Mouse (Mus musculus): Measurements from ENCODE around the gene Inpp5a. TPM values are rescaled to one million over a fixed set of nuclear protein-coding genes. Genes with fewer than 3 reads are reported as not detected.
"Not testable (repeated sequence)": the region's sequence is repeated elsewhere in the genome, so short reads cannot be mapped to it uniquely, and the experiment has no call there.

Inpp5a gene
- polyA plus RNA-seq, 1 experiment from 2014 or later = 96.3 TPM

GRCm38 (mm10) chr7:139434931-139435330 is 46.0 kb downstream of the Inpp5a start:
- H3K4me2 ChIP-seq; H3K9ac ChIP-seq; H3K27me3 ChIP-seq (replicated peaks); H3K36me3 ChIP-seq; ATAC-seq (ENCODE audit: insufficient number of reproducible peaks, low FRiP score); H3K9me3 ChIP-seq (replicated peaks); H3K4me3 ChIP-seq: not testable (repeated sequence)
- WGBS = 86% methylated on average over 2 of the region's 2 CpGs
- H3K27ac ChIP-seq (ENCODE audit: poor library complexity, severe bottlenecking) = peak overlapping the region; percentile 87
- peaks cover 62% of the 10 kb centered on the region for H3K4me1 ChIP-seq (replicated peaks)

GRCm38 (mm10) chr7:139435749-139436148 is 46.8 kb downstream of the Inpp5a start:
- Histone ChIP-seq H3K4me2 (no peak overlapping the region), H3K4me3 (no peak overlapping the region), H3K27me3 (replicated peaks) (no peaks in the 10 kb centered on the region), H3K4me1 (replicated peaks) (peaks cover 70% of the 10 kb centered on the region), H3K9ac (no peak overlapping the region), H3K27ac (ENCODE audit: poor library complexity, severe bottlenecking) (no peak overlapping the region; the same call in 1 of the 2 replicates), H3K9me3 (replicated peaks) (peaks cover 3% of the 10 kb centered on the region; the same call in 1 of the 2 replicates), H3K36me3 (no peaks in the 10 kb centered on the region)
- no peak for ATAC-seq (ENCODE audit: insufficient number of reproducible peaks, low FRiP score)

- Histone ChIP-seq H3K9ac (no peak overlapping the region), H3K36me3 (no peaks in the 10 kb centered on the region), H3K27me3 (replicated peaks) (no peaks in the 10 kb centered on the region), H3K9me3 (replicated peaks) (no peaks in the 10 kb centered on the region), H3K4me1 (replicated peaks) (peaks cover 82% of the 10 kb centered on the region), H3K4me3 (no peak overlapping the region), H3K27ac (ENCODE audit: poor library complexity, severe bottlenecking) (no peak overlapping the region), H3K4me2 (no peak overlapping the region)
- ATAC-seq (ENCODE audit: insufficient number of reproducible peaks, low FRiP score) = no peak
- 81% methylated on average over 7 of the region's 7 CpGs for WGBS
Measured at GRCm38 (mm10) chr7:139436951-139437350, 48.0 kb downstream of the Inpp5a start.

- H3K36me3 ChIP-seq = no peaks in the 10 kb centered on the region
- H3K9ac ChIP-seq = no peak overlapping the region
- H3K4me3 ChIP-seq = no peak overlapping the region
- no peaks in the 10 kb centered on the region for H3K9me3 ChIP-seq (replicated peaks)
- no peak for ATAC-seq (ENCODE audit: insufficient number of reproducible peaks, low FRiP score)
- 56% methylated on average over 5 of the region's 5 CpGs for WGBS
- H3K4me1 ChIP-seq (replicated peaks) = peaks cover 87% of the 10 kb centered on the region
- no peaks in the 10 kb centered on the region for H3K27me3 ChIP-seq (replicated peaks)
- no peak overlapping the region for H3K4me2 ChIP-seq
- H3K27ac ChIP-seq (ENCODE audit: poor library complexity, severe bottlenecking) = no peak overlapping the region
Measured at GRCm38 (mm10) chr7:139437471-139437870, 48.6 kb downstream of the Inpp5a start.

GRCm38 (mm10) chr7:139437926-139438600 is 49.2 kb downstream of the Inpp5a start:
- Histone ChIP-seq H3K4me1 (replicated peaks) (peaks cover 89% of the 10 kb centered on the region), H3K4me3 (no peak overlapping the region), H3K36me3 (no peaks in the 10 kb centered on the region), H3K27me3 (replicated peaks) (no peaks in the 10 kb centered on the region), H3K9me3 (replicated peaks) (no peaks in the 10 kb centered on the region), H3K9ac (no peak overlapping the region), H3K4me2 (no peak overlapping the region), H3K27ac (ENCODE audit: poor library complexity, severe bottlenecking) (no peak overlapping the region)
- WGBS = 55% methylated on average over 9 of the region's 9 CpGs
- ATAC-seq (ENCODE audit: insufficient number of reproducible peaks, low FRiP score) = no peak

- Histone ChIP-seq H3K4me3 (no peak overlapping the region), H3K27me3 (replicated peaks) (no peaks in the 10 kb centered on the region), H3K4me2 (no peak overlapping the region), H3K9ac (no peak overlapping the region), H3K27ac (ENCODE audit: poor library complexity, severe bottlenecking) (no peak overlapping the region), H3K36me3 (no peaks in the 10 kb centered on the region), H3K9me3 (replicated peaks) (no peaks in the 10 kb centered on the region), H3K4me1 (replicated peaks) (peaks cover 87% of the 10 kb centered on the region)
- WGBS = 70% methylated on average over 4 of the region's 4 CpGs
- no peak for ATAC-seq (ENCODE audit: insufficient number of reproducible peaks, low FRiP score)
Measured at GRCm38 (mm10) chr7:139438601-139438945, 49.7 kb downstream of the Inpp5a start.

GRCm38 (mm10) chr7:139439031-139439430 is 50.1 kb downstream of the Inpp5a start:
- WGBS = 64% methylated on average over 3 of the region's 3 CpGs

GRCm38 (mm10) chr7:139439922-139440895 is 51.3 kb downstream of the Inpp5a start:
- no peak overlapping the region; the same call in 1 of the 2 replicates for H3K27ac ChIP-seq (ENCODE audit: poor library complexity, severe bottlenecking)
- no peak overlapping the region for H3K9ac ChIP-seq
- 79% methylated on average over 6 of the region's 6 CpGs for WGBS
- peaks cover 87% of the 10 kb centered on the region for H3K4me1 ChIP-seq (replicated peaks)
- H3K9me3 ChIP-seq (replicated peaks) = no peaks in the 10 kb centered on the region
- H3K27me3 ChIP-seq (replicated peaks) = no peaks in the 10 kb centered on the region
- no peak for ATAC-seq (ENCODE audit: insufficient number of reproducible peaks, low FRiP score)
- H3K4me2 ChIP-seq = no peak overlapping the region
- no peak overlapping the region for H3K4me3 ChIP-seq
- no peaks in the 10 kb centered on the region for H3K36me3 ChIP-seq

More at GRCm38 (mm10) chr7:139439031-139439430, 50.1 kb downstream of the Inpp5a start:
- Histone ChIP-seq H3K9ac (no peak overlapping the region), H3K36me3 (no peaks in the 10 kb centered on the region), H3K4me1 (replicated peaks) (peaks cover 87% of the 10 kb centered on the region), H3K4me2 (no peak overlapping the region), H3K27ac (ENCODE audit: poor library complexity, severe bottlenecking) (no peak overlapping the region), H3K27me3 (replicated peaks) (no peaks in the 10 kb centered on the region), H3K4me3 (no peak overlapping the region), H3K9me3 (replicated peaks) (no peaks in the 10 kb centered on the region)
- no peak for ATAC-seq (ENCODE audit: insufficient number of reproducible peaks, low FRiP score)

GRCm38 (mm10) chr7:139441022-139441421 is 52.1 kb downstream of the Inpp5a start:
- Histone ChIP-seq H3K4me2 (0 out of 2 replicates have a peak overlapping the region, but pooled peaks have one; percentile 6), H3K36me3 (no peaks in the 10 kb centered on the region), H3K4me1 (replicated peaks) (peaks cover 88% of the 10 kb centered on the region), H3K4me3 (no peak overlapping the region), H3K9me3 (replicated peaks) (no peaks in the 10 kb centered on the region), H3K27ac (ENCODE audit: poor library complexity, severe bottlenecking) (peak overlapping the region; percentile 39), H3K9ac (no peak overlapping the region; the same call in 1 of the 2 replicates), H3K27me3 (replicated peaks) (no peaks in the 10 kb centered on the region)
- WGBS = 17% methylated on average over 5 of the region's 5 CpGs
- no peak for ATAC-seq (ENCODE audit: insufficient number of reproducible peaks, low FRiP score)

GRCm38 (mm10) chr7:139441761-139442211 is 52.9 kb downstream of the Inpp5a start:
- peak; percentile 71 for ATAC-seq (ENCODE audit: insufficient number of reproducible peaks, low FRiP score)
- Histone ChIP-seq H3K4me3 (no peak overlapping the region), H3K9ac (no peak overlapping the region), H3K4me1 (replicated peaks) (peaks cover 84% of the 10 kb centered on the region), H3K27ac (ENCODE audit: poor library complexity, severe bottlenecking) (peak overlapping the region; percentile 39), H3K36me3 (no peaks in the 10 kb centered on the region), H3K9me3 (replicated peaks) (no peaks in the 10 kb centered on the region), H3K27me3 (replicated peaks) (no peaks in the 10 kb centered on the region), H3K4me2 (0 out of 2 replicates have a peak overlapping the region, but pooled peaks have one; percentile 13)
- 41% methylated on average over 10 of the region's 10 CpGs for WGBS

GRCm38 (mm10) chr7:139445621-139446020 is 56.7 kb downstream of the Inpp5a start:
- Histone ChIP-seq H3K27me3 (replicated peaks) (no peaks in the 10 kb centered on the region), H3K4me1 (replicated peaks) (peaks cover 75% of the 10 kb centered on the region), H3K9me3 (replicated peaks) (no peaks in the 10 kb centered on the region), H3K36me3 (peaks cover 7% of the 10 kb centered on the region; the same call in 1 of the 2 replicates), H3K4me2 (no peak overlapping the region), H3K4me3 (no peak overlapping the region), H3K9ac (no peak overlapping the region), H3K27ac (ENCODE audit: poor library complexity, severe bottlenecking) (0 out of 2 replicates have a peak overlapping the region, but pooled peaks have one; percentile 11)
- ATAC-seq (ENCODE audit: insufficient number of reproducible peaks, low FRiP score) = no peak
- WGBS = 66% methylated on average over 8 of the region's 8 CpGs
